Mouse (Mus musculus) megakaryocyte progenitor cell, adult 5-6 weeks (primary cell): ENCODE data around the gene Ston2. TPM values are rescaled to one million over a fixed set of nuclear protein-coding genes. Genes with fewer than 3 reads are reported as not detected.
"Not testable (repeated sequence)": the region's sequence is repeated elsewhere in the genome, so short reads cannot be mapped to it uniquely, and the experiment has no call there.

Experiments used
- ATAC-seq: replicated peaks from 2 replicates; pipeline ENCODE4 v1.8.0; 2016; ENCODE audit warnings: mild to moderate bottlenecking, moderate TSS enrichment, inconsistent platforms; ENCODE audit not compliant: poor library complexity
- total RNA-seq, 2 experiments: library from RNA; stranded (forward) in 1 of 2; stranded (reverse) in 1 of 2; fragments of 157-497, 149-512 nt in 1 of 2; fragments of 200-1000 nt in 1 of 2; gene quantifications; 2 replicates each; pipeline versions ENCODE4 v1.2.3 to v1.2.4; 2015 to 2017

The Ston2 gene
- total RNA-seq, 2 experiments from 2014 or later: 2.4 to 10.5 TPM

DNA sequence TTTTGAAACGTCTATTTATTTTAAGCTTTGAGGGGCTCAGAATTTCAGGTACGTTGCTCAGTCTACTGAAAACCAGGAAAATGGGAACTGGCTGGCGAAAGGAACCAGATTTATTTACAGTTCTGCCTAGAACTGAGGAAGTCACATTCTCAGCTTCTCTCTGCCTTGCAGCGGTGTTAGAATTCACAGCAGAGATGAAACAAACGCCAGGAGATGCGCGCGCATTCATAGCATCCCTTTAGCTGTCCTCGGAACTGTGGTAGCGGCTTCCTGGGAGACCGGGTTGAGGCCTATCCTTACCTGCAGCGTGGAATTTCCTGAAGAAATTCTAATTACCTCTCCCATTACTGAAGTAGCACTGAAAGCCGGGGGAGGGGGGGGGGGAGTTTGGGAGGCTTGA lies 181.5 kb downstream of the Ston2 start:
- no peak for ATAC-seq

DNA sequence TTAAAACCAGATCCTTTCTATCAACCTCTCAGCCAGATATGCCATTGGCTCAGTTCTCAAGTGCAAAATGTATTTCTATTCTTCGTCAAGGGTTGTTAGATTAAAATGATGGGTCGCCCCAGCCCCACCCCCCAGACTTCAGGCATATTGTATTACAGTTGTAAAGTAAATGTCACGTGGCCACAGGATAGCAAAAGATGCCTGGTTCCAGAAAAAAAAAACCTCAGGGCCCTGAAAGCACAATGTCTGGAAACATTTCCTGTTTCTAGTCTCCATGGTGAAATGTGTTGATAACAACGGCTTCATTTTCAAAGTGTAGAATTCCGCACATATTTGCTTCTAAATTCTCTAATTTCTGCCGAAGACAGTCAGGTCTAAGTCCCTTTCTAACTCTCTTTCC lies 183.6 kb downstream of the Ston2 start:
- ATAC-seq: no peak

DNA sequence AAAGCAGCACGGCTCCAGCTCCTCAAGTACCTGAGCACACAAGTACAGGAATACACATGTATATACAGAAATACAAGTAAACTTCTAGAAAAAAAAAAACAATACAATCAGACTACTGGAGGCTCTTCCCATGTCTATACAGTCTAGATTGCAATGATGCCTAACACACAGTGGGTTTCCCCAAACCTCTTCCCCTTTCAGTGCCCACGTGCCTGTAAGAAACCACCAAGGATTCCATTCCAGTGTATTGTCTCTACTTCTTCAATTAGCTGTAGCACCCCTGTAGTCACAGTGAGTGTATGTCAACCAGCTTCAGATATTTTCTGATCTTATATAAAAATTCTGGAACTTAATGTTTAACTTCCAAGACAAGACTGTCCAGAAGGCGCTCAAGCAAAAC lies 196.1 kb downstream of the Ston2 start:
- peak; percentile 30 for ATAC-seq

DNA sequence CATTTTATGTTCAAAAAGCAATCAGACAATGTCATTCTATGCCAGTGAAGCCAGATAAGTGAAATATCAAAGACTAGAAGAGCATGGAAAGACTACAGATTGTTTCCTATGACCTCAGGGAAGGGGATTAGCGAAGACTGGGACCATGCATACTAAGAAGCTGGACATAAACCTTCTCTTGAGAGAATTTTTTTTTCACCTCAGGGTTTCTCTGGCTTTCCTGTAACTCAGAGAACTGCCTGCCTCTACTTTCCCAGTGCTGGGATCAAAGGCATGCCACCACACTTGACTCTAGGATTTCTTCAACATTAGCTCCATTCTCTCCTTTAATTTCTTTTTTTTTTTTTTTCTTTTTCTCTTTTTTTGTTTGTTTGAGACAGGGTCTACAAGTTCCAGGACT lies 197.0 kb downstream of the Ston2 start:
- no peak for ATAC-seq

DNA sequence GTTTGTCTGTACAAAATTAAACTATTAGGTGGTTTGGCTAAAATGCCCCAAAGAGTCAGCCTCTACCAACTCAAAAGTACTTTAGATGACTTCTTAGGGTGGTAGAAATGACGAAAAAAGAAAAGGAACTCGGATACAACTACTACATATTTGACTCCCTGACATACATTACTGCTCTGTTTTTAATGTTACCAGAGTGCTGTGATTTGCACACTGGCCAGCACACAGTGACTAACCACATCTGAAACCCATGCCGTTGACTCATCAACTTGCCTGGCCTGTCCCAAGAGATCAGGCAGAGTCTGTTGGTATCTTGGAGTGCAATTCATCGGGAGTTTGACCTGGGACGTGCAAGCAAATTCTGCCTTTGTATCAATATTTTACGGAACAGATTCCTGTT lies 197.5 kb downstream of the Ston2 start:
- ATAC-seq: peak; percentile 5; the same call in 1 of the 2 replicates

DNA sequence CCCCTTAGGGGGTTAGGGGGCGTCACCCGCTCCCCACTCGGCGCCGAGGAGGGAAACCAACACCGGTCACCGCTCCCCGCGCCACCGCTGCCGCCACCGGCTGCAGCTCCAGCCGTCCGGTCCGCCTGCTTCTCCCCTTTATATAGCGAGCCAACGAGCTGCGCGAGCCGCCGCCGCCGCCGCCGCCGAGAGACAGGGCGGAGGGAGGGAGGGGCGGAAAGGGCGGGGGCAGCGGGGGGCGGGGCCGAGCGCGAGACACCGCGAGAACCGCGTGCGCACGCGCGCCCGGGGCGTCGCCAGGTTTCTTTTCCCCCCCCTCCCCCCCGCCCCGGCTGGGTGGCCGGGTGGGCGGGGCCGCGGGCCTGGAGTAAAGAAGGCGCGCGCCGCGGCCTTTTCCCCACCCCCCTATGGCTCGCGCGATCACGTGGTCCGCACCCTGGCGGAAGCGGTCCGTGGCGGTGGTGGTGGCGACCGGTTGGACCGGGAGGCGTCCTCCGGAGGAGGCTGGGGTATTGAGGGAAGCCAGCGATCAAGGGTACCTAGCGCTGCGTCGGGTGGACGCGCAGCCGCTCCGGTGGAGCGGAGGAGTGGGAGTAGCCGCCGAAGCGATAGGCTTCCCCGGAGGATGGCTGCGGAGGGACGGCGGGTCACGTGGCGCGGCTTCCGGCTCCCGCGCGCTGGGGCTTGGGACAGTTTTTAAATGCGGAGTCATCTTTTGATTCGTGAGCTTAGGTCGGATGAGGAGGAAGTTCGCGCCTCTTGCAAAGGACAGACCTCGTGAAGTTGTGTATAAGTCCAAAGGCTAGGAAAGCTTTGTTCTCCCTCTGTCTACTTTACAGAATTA lies 198.1 kb downstream of the Ston2 start, which contains the start of gene Gtf2a1:
Gtf2a1 (minus strand) TSS at position 641 of the 844 bp plus-strand sequence.
- ATAC-seq: peak; percentile 61

DNA sequence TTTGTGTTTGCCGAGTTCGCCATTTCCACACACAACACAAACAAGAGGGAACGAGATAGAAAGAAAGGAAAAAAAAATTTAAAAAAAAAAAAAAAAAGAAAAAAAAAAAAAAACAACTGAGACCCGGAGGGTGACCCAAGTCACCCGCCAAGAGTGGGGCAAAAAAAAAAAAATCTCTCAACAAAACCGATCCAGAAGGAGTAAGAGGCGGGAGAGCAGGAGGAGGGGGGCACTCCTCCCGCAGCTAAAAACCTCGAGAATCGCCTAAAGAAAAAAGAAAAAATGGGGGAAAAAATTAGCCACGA lies 198.7 kb downstream of the Ston2 start:
- no peak for ATAC-seq

DNA sequence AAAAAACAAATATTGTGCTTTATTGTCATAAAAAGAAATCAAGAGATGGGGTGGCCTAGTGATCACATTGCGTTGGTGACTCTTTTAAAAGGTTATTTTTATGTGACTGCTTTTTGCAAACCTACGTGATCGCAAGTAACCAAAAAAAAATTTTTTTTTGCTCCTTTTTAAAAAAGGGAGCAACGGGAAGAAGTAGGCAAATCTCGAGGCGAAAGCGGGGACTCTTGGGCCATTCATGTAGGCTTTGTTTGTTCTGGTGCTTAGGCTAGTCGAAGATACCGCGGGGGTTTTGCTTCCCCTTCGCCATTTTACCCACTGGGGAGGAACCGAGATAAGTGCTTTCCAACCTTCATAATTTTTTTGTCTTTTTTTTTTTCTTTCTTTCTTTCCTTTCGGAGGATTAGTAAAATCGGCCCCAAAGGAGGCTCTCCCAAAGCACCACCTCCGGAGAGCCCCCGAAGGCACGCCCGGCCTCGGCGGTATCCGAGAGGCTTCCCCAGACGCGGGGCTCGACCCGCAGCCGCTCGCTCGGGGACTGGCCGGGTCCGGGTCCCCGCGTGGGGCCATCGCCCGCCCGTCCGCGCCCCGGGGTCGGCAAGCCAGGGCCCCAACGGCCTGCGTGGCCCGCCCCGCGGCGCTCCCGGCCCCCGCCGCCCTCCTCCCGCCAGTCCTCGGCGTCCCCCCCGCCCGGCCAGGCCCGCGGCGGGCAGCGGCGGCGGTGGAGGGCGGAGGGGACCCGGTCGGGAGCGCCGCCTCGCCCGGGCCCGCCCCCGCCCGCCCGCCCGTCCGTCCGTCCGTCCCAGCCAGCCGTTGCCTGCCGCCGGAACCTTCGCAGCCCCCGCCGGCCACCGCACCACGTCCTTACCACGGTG lies 199.3 kb downstream of the Ston2 start:
- no peak for ATAC-seq

DNA sequence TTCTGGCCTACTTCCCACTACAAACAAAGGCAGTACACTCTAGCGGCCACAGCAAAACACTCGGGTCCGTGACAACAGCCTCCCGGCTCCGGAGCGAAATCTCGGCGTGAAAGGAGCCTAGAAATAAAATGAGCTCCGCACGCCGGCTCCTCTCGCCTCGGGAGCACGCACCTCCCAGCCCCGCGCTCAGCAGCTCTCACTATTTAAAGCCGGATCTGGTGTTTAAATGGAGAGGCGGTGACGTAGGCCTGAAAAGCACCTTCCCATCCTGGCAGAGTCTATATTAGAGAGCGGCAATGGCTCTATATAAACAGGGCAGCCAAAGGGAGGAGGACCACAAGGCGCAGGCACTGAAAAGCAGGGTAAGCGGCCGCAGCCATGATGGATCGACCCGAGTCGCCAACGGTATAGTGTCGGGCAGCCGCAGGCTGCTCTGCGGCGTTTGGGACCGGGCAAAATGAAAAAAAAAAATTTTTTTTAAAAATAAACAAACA lies 200.0 kb downstream of the Ston2 start:
- peak; percentile 55 for ATAC-seq

DNA sequence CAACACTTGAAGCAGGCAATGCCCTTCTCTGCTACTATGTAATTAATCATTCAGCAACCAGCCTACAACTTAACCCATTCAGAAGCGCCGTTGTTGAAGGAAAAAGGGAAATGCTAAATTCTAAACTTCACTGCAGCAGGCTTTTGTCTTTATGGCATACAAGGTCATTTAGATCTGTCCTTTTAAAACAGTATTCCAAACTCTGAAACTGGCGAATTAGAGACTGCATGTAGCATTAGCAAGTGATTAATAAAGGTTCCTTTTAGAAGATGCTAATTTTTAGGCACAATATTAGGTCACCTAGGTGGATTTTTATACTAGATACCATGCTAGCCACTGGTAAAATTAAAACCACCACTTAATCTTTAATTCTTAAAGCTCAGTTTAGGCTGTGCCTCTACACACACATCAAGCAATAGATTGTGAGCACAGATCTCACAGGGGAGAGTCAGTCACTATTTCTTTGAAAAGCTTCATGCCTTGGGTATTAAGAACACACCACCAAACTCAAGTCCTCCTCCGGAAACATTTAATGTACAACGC lies 200.6 kb downstream of the Ston2 start:
- ATAC-seq: no peak

DNA sequence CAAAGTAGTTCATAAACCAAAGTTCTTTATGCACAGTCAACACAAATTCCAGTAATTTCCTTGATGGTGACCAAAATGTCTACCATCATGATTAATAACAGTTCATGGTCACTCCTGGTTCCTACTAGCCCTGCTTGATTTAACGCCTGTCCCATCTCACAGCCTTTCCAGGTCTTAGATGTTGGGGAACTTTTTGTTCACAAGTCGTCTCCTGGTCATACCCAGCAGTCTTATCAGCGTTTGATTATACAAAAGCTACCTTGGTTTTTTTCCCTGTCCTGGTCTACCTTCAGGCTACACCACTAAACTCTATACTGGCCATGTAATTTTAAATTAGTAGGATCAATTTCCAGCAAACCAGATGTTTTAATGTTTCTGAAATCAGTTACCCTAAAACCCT lies 201.1 kb downstream of the Ston2 start:
- ATAC-seq: no peak

DNA sequence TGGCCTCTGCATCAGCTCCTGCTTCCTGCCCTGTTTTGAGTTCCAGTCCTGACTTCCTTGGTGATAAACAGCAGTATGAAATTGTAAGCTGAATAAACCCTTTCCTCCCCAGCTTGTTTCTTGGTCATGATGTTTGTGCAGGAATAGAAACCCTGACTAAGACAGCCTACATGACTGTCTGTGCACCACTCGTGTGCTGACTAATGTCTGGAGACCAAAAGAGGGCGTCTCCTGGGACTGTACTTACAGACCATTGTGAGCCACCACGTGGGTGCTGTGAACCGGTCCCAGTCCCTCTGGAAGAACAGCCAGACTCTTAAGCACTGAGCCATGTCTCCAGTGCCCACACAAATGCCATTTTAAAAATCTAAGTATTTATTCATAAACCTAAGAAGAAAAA lies 202.4 kb downstream of the Ston2 start:
- ATAC-seq: not testable (repeated sequence)

DNA sequence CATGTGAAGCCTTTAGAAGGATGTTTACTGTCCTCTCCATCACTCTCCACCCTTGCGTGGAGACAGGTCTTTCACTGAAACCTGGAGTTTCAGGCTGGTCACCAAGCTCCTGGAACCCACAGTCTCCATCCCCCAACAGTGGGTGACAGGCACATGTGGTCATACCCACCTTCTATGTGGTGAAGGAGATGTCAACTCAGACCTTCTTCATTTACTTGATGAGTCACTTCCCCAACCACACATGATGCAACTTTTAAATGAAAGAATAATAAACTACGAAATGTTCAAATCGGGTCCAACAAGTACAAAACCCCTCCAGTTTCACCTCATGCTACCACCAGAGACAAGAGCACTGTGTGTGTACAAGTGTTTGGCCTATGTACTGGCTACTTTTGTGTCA lies 203.0 kb downstream of the Ston2 start:
- ATAC-seq: peak; percentile 27

DNA sequence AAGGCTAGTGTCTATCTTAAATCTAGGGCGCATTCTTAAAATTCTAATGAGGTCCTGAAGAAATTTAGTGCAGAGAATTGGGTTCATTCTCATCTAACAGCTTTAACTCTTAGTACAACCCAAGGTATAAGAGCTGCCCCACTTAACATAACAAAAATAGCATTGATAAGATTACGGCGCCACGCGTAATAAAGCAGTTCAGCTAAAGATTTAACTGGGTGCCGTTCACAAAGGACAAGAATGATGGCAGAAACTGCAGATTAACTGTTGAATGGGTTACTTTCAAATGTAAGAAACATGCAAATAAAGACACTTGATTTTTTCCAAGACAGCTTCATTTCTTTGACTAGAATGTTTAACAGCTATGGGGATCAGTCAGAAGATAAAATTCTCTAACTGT lies 204.8 kb downstream of the Ston2 start:
- no peak for ATAC-seq

Other genes with a start within 250 kb of the Ston2 start
- 31.1 and 34.5 TPM in 2 replicates for gene Gtf2a1, start 197.9 kb downstream of the Ston2 start, total RNA-seq (2015)
- 31.7 and 35.5 TPM in 2 replicates for gene Gtf2a1, start 197.9 kb downstream of the Ston2 start, total RNA-seq (2017)
- gene Sel1l, start 60.8 kb upstream of the Ston2 start, total RNA-seq (2015): 65.9 and 73.8 TPM in 2 replicates
- 66.5 and 66.9 TPM in 2 replicates for gene Sel1l, start 60.8 kb upstream of the Ston2 start, total RNA-seq (2017)